8 mouse cellular contexts compared by ENCODE assay signal in the genomic region with DNA sequence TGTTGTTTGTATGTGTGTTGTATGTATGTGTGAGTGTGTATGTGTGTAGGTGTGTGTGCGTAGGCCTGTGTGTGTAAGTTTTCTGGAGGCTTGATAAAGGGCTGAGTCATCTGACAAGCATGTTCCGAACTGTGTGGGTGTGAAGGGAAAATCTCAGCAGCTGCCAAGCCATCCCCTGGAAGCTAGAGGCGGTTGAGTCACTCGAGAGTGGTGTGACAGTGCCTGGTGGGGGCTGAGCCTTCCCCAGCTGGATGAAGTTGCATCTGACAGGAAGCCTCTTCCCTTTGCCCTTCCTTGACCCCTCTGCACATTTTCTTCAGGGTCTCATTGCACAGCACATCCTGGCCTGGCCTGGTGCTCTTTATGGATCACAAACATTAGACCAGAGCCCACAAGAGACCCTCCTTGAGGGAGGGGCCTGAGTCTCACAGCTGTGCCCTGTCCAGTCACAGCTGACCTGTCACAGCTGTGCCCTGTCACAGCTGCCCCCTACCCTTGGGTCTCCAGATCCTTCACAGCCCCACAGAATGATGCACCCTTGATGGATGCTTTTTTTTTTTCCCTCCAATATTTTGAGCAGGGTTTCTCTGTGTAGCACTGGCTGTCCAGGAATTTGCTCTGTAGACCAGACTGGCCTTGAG. TPM values are rescaled to one million over a fixed set of nuclear protein-coding genes. Genes with fewer than 3 reads are reported as not detected.
DNase-seq lines count a peak whose midpoint lies in the region; ATAC-seq lines count a peak whose summit lies in the region.

No protein-coding gene starts in this region.

- ATAC-seq in liver, embryonic 11.5 days (replicated peaks; ENCODE audit: low FRiP score), result 0 out of 2 replicates have a peak, but pooled peaks have one; percentile 10
- ATAC-seq in liver, embryonic 12.5 days, result no peak
- peak; percentile 87 for ATAC-seq in heart, embryonic 14.5 days (ENCODE audit: insufficient number of reproducible peaks, insufficient read depth, low FRiP score, low read depth)
- ATAC-seq in stomach, embryonic 14.5 days (ENCODE audit: insufficient number of reproducible peaks, insufficient read depth, low FRiP score, low read depth), result peak; percentile 63; the same call in 1 of the 2 replicates
- no peak for ATAC-seq in forebrain, embryonic 13.5 days

- no peak for DNase-seq in liver, embryonic 11.5 days (ENCODE audit: low spot score)
- peak; percentile 42 for DNase-seq in embryo, embryonic 10.5 days (ENCODE audit: low spot score)
- DNase-seq in left cerebral cortex, postnatal 10 days (ENCODE audit: extremely low spot score in 1 of 2, low spot score in 2 of 2), result peak; percentile 46 to 70
- DNase-seq in cerebellum, postnatal 25 days, result no peak

- H3K4me3 ChIP-seq in liver, embryonic 11.5 days (ENCODE audit: low read depth, low read length), result no peak overlapping the region
- H3K4me3 ChIP-seq in liver, embryonic 12.5 days, result no peak overlapping the region
- no peak overlapping the region for H3K4me3 ChIP-seq in heart, embryonic 14.5 days (ENCODE audit: control insufficient read depth in 1 of 2, insufficient read depth in 1 of 2, low read depth in 1 of 2, low read length in 2 of 2)
- no peak overlapping the region for H3K4me3 ChIP-seq in stomach, embryonic 14.5 days (ENCODE audit: low read depth, low read length)
- no peak overlapping the region for H3K4me3 ChIP-seq in forebrain, embryonic 13.5 days

- intact Hi-C loops in left cerebral cortex, postnatal 10 days (cut with DNase I), result no loop called here

- H3K27me3 ChIP-seq in liver, embryonic 11.5 days (replicated peaks; ENCODE audit: control insufficient read depth, insufficient read depth, low read length), result no peaks in the 10 kb centered on the region
- H3K27me3 ChIP-seq in liver, embryonic 12.5 days (replicated peaks), result no peaks in the 10 kb centered on the region
- H3K27me3 ChIP-seq in heart, embryonic 14.5 days (ENCODE audit: control insufficient read depth, insufficient read depth, low read length), result no peaks in the 10 kb centered on the region
- no peaks in the 10 kb centered on the region for H3K27me3 ChIP-seq in stomach, embryonic 14.5 days (ENCODE audit: control insufficient read depth, insufficient read depth, low read length)
- H3K27me3 ChIP-seq in forebrain, embryonic 13.5 days, result no peaks in the 10 kb centered on the region

- H3K4me1 ChIP-seq in liver, embryonic 11.5 days (replicated peaks; ENCODE audit: control insufficient read depth, insufficient read depth, low read length), result no peaks in the 10 kb centered on the region
- no peaks in the 10 kb centered on the region for H3K4me1 ChIP-seq in liver, embryonic 12.5 days
- H3K4me1 ChIP-seq in heart, embryonic 14.5 days (ENCODE audit: control insufficient read depth in 2 of 2, insufficient read depth in 2 of 2, low read length in 2 of 2), result peaks cover 7 to 18% of the 10 kb centered on the region in 2 experiments
- H3K4me1 ChIP-seq in stomach, embryonic 14.5 days (ENCODE audit: control insufficient read depth, insufficient read depth, low read length), result no peaks in the 10 kb centered on the region
- H3K4me1 ChIP-seq in forebrain, embryonic 13.5 days, result no peaks in the 10 kb centered on the region

- H3K4me2 ChIP-seq in liver, embryonic 11.5 days, result no peak overlapping the region
- H3K4me2 ChIP-seq in liver, embryonic 12.5 days, result no peak overlapping the region
- H3K4me2 ChIP-seq in heart, embryonic 14.5 days (ENCODE audit: low read length), result no peak overlapping the region
- no peak overlapping the region for H3K4me2 ChIP-seq in stomach, embryonic 14.5 days (replicated peaks; ENCODE audit: low read depth, low read length)
- no peak overlapping the region for H3K4me2 ChIP-seq in forebrain, embryonic 13.5 days

- 66% methylated on average over 4 of the region's 4 CpGs for WGBS in liver, embryonic 11.5 days
- WGBS in liver, embryonic 12.5 days (ENCODE audit: insufficient replicate concordance), result 53% methylated on average over 4 of the region's 4 CpGs
- 11% methylated on average over 4 of the region's 4 CpGs for WGBS in heart, embryonic 14.5 days
- 39% methylated on average over 4 of the region's 4 CpGs for WGBS in stomach, embryonic 14.5 days
- 73% methylated on average over 4 of the region's 4 CpGs for WGBS in forebrain, embryonic 13.5 days

- H3K9ac ChIP-seq in liver, embryonic 11.5 days (ENCODE audit: low read depth, low read length), result no peak overlapping the region
- no peak overlapping the region for H3K9ac ChIP-seq in liver, embryonic 12.5 days
- no peak overlapping the region for H3K9ac ChIP-seq in heart, embryonic 14.5 days (ENCODE audit: low read length)
- H3K9ac ChIP-seq in stomach, embryonic 14.5 days (replicated peaks; ENCODE audit: low read depth, low read length), result no peak overlapping the region
- H3K9ac ChIP-seq in forebrain, embryonic 13.5 days, result no peak overlapping the region

- peaks cover 12% of the 10 kb centered on the region for H3K36me3 ChIP-seq in liver, embryonic 11.5 days (ENCODE audit: control insufficient read depth, insufficient read depth, low read length)
- H3K36me3 ChIP-seq in liver, embryonic 12.5 days, result peaks cover 71% of the 10 kb centered on the region
- H3K36me3 ChIP-seq in heart, embryonic 14.5 days (ENCODE audit: control insufficient read depth, insufficient read depth, low read length), result peaks cover 61% of the 10 kb centered on the region
- peaks cover 37% of the 10 kb centered on the region for H3K36me3 ChIP-seq in stomach, embryonic 14.5 days (ENCODE audit: control insufficient read depth, insufficient read depth, low read length)
- H3K36me3 ChIP-seq in forebrain, embryonic 13.5 days (ENCODE audit: poor library complexity, severe bottlenecking), result no peaks in the 10 kb centered on the region

- H3K9me3 ChIP-seq in liver, embryonic 11.5 days (ENCODE audit: control insufficient read depth, low read length), result peaks cover 4% of the 10 kb centered on the region; the same call in 1 of the 2 replicates
- peaks cover 7% of the 10 kb centered on the region for H3K9me3 ChIP-seq in liver, embryonic 12.5 days (replicated peaks)
- H3K9me3 ChIP-seq in heart, embryonic 14.5 days (ENCODE audit: control insufficient read depth, low read length), result no peaks in the 10 kb centered on the region; the same call in 1 of the 2 replicates
- peaks cover 5% of the 10 kb centered on the region; the same call in 1 of the 2 replicates for H3K9me3 ChIP-seq in stomach, embryonic 14.5 days (ENCODE audit: control insufficient read depth, low read depth, low read length)
- H3K9me3 ChIP-seq in forebrain, embryonic 13.5 days (replicated peaks), result no peaks in the 10 kb centered on the region

- no peak overlapping the region for H3K27ac ChIP-seq in liver, embryonic 11.5 days (ENCODE audit: low read depth, low read length)
- H3K27ac ChIP-seq in liver, embryonic 12.5 days, result no peak overlapping the region
- H3K27ac ChIP-seq in heart, embryonic 14.5 days (replicated peaks in 1 of 2; ENCODE audit: control insufficient read depth in 1 of 2, insufficient read depth in 1 of 2, low read depth in 2 of 2, low read length in 2 of 2), result peak overlapping the region; percentile 69 to 78
- no peak overlapping the region for H3K27ac ChIP-seq in stomach, embryonic 14.5 days (ENCODE audit: low read length)
- H3K27ac ChIP-seq in forebrain, embryonic 13.5 days, result no peak overlapping the region

RNA-seq across cellular contexts. Expression of gene Traf5, which starts 30.6 kb away (rescaled TPM):
- polyA plus RNA-seq in liver, embryonic 11.5 days (2014; fragmentation: Nextera tagmentation; extraction: Ambion mirVana), result 10.6 and 15.5 TPM in 2 replicates
- 9.9 and 11.2 TPM in 2 replicates for polyA plus RNA-seq in liver, embryonic 12.5 days (2016; fragmentation: Nextera tagmentation; extraction: Ambion mirVana)
- polyA plus RNA-seq in heart, embryonic 14.5 days (2014; fragmentation: Nextera tagmentation; extraction: Ambion mirVana), result 11.0 and 16.9 TPM in 2 replicates
- 1 to 10 TPM; 5.6 to 6.9 TPM for total RNA-seq in left cerebral cortex, postnatal 10 days (2021)
- 28.8 and 30.4 TPM in 2 replicates for polyA plus RNA-seq in stomach, embryonic 14.5 days (2014; fragmentation: Nextera tagmentation; extraction: Ambion mirVana)
- polyA plus RNA-seq in forebrain, embryonic 13.5 days (2015; fragmentation: Nextera tagmentation; extraction: Ambion mirVana), result 2.7 and 4.1 TPM in 2 replicates

Comparison
In these comparisons a context has a peak if more than half of its experiments do, and no peak if none do; other contexts are left out.
1. ATAC-seq: peak in liver, embryonic 11.5 days (single experiment), heart, embryonic 14.5 days (single experiment) and stomach, embryonic 14.5 days (single experiment); none in liver, embryonic 12.5 days (single experiment) and forebrain, embryonic 13.5 days (single experiment).
2. DNase-seq: peak in embryo, embryonic 10.5 days (single experiment) and left cerebral cortex, postnatal 10 days (2 of 2); none in liver, embryonic 11.5 days (single experiment) and cerebellum, postnatal 25 days (0 of 2).
3. H3K27ac ChIP-seq: peak in heart, embryonic 14.5 days (2 of 2); none in liver, embryonic 11.5 days (single experiment), liver, embryonic 12.5 days (single experiment), stomach, embryonic 14.5 days (single experiment) and forebrain, embryonic 13.5 days (single experiment).